Mouse (Mus musculus) neutrophil, adult 65 days (primary cell): Measurements from ENCODE around the gene Spon2. TPM values are rescaled to one million over a fixed set of nuclear protein-coding genes. Genes with fewer than 3 reads are reported as not detected.

Experiments
- total RNA-seq: library from RNA; stranded (reverse); gene quantifications from 2 replicates; pipeline ENCODE4 v1.2.4, GENCODE M21; 2023

The Spon2 gene
- total RNA-seq = 0.76 TPM in 1 of 2 replicates, not detected in the other

GRCm38 (mm10) chr5:33218081-33218480, at the start of gene Spon2:
Gene Spon2, minus strand, starts transcription at chr5:33218455.

Other genes with a start within 250 kb of the Spon2 start
- 108 and 124 TPM in 2 replicates for gene Ywhah, start 199.6 kb downstream of the Spon2 start, total RNA-seq
- gene Slc5a1, start 114.2 kb downstream of the Spon2 start, total RNA-seq = not detected in 2 replicates
- 149 and 168 TPM in 2 replicates for gene Ctbp1, start 56.5 kb upstream of the Spon2 start, total RNA-seq
- 123 and 141 TPM in 2 replicates for gene Maea, start 117.1 kb upstream of the Spon2 start, total RNA-seq
- 11.4 and 16.7 TPM in 2 replicates for gene Uvssa, start 160.1 kb upstream of the Spon2 start, total RNA-seq
- gene Nkx1-1, start 215.5 kb upstream of the Spon2 start, total RNA-seq = not detected in 2 replicates